In the genomic region with DNA sequence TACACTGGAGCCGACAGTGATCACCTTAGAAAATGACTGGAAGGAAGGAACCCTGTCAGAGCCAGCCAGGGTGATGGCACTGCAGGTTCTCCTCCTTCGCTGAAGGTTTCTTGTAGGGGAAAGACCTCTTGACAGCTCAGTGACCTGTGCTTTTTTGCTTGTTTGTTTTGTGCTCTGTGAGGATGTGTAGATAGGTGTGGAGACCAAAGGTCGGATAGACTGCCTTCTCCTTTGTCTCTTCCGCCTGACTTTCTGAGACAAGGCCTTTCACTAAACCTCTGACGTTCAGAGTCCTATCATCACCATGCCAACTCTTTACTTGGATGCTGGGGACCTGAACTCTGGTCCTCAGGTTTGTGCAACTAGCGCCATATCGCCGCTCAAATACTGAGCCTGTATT, we compare ENCODE assay signal across 21 mouse cellular contexts. TPM values are rescaled to one million over a fixed set of nuclear protein-coding genes. Genes with fewer than 3 reads are reported as not detected.
A peak's percentile ranks its signal among the peaks of the same experiment; 100 is the strongest.
DNase-seq lines count a peak whose midpoint lies in the region; ATAC-seq and TF ChIP-seq lines count a peak whose summit lies in the region.
"Had no signal": no experiment of that assay in that cellular context is flagged by ENCODE, and none has a peak within 500 bp of the region (broad histone marks: within the 10 kb centered on the region; RNA-seq: fewer than 3 reads in every experiment).

No protein-coding gene starts in this region.

- peak; percentile 46 for ATAC-seq in intestine, embryonic 16.5 days
- no peak for ATAC-seq in midbrain, postnatal 0 days (ENCODE audit: low FRiP score)
- no peak for ATAC-seq in hindbrain, embryonic 13.5 days (ENCODE audit: low FRiP score)
- ATAC-seq: forebrain, embryonic 14.5 days; hindbrain, postnatal 0 days had no signal

- H3K27me3 ChIP-seq in ES-Bruce4 (ENCODE audit: control insufficient read depth, insufficient read depth, low read length, poor library complexity, severe bottlenecking), result no peaks in the 10 kb centered on the region
- H3K27me3 ChIP-seq in intestine, embryonic 16.5 days (replicated peaks; ENCODE audit: control insufficient read depth, insufficient read depth, low read length), result no peaks in the 10 kb centered on the region
- H3K27me3 ChIP-seq in midbrain, postnatal 0 days (ENCODE audit: insufficient read depth, low read length), result no peaks in the 10 kb centered on the region
- H3K27me3 ChIP-seq in hindbrain, embryonic 13.5 days, result no peaks in the 10 kb centered on the region
- H3K27me3 ChIP-seq: CH12.LX; embryonic facial prominence, embryonic 13.5 days; hindbrain, embryonic 12.5 days had no signal

- no peak for TF ChIP-seq POLR2A in ES-Bruce4 (IDR thresholded peaks at IDR 0.05; ENCODE audit: insufficient read depth, low read length)

- TF ChIP-seq CTCF in ES-Bruce4 (IDR thresholded peaks at IDR 0.05; ENCODE audit: low read depth, low read length), result no peak
- no peak for TF ChIP-seq CTCF in midbrain, postnatal 0 days (IDR thresholded peaks at IDR 0.05)

- peak overlapping the region; percentile 20 for H3K4me2 ChIP-seq in intestine, embryonic 16.5 days (ENCODE audit: low read depth, low read length)
- no peak overlapping the region for H3K4me2 ChIP-seq in midbrain, postnatal 0 days (ENCODE audit: low read depth, low read length, poor library complexity, severe bottlenecking)
- no peak overlapping the region for H3K4me2 ChIP-seq in hindbrain, embryonic 13.5 days
- H3K4me2 ChIP-seq: hindbrain, embryonic 12.5 days had no signal

- peaks cover 10% of the 10 kb centered on the region for H3K4me1 ChIP-seq in ES-Bruce4 (ENCODE audit: control insufficient read depth, insufficient read depth, low read length)
- peaks cover 36% of the 10 kb centered on the region for H3K4me1 ChIP-seq in intestine, embryonic 16.5 days (ENCODE audit: control insufficient read depth, insufficient read depth, low read length)
- no peaks in the 10 kb centered on the region for H3K4me1 ChIP-seq in midbrain, postnatal 0 days (ENCODE audit: insufficient read depth, low read length)
- H3K4me1 ChIP-seq in hindbrain, embryonic 13.5 days (replicated peaks), result peaks cover 8% of the 10 kb centered on the region

- peak; percentile 50 for DNase-seq in kidney, adult 9 months
- DNase-seq in kidney, adult 11 months, result no peak
- no peak for DNase-seq in midbrain, postnatal 0 days (ENCODE audit: low spot score)
- DNase-seq: adrenal gland, adult 8-10 months; cerebellum, adult 2 months; gastrocnemius, postnatal 36 days; heart, adult 11 months; heart, postnatal 10 days; heart, postnatal 4 days had no signal

- no peaks in the 10 kb centered on the region for H3K9me3 ChIP-seq in ES-Bruce4 (replicated peaks; ENCODE audit: control insufficient read depth, insufficient read depth, low read length, poor library complexity, severe bottlenecking)
- H3K9me3 ChIP-seq in intestine, embryonic 16.5 days (ENCODE audit: control insufficient read depth, low read length), result no peaks in the 10 kb centered on the region
- no peaks in the 10 kb centered on the region for H3K9me3 ChIP-seq in midbrain, postnatal 0 days (ENCODE audit: low read length)
- H3K9me3 ChIP-seq in hindbrain, embryonic 13.5 days, result no peaks in the 10 kb centered on the region
- H3K9me3 ChIP-seq: embryonic facial prominence, embryonic 13.5 days; forebrain, embryonic 10.5 days; G1E; heart, embryonic 10.5 days; hindbrain, embryonic 12.5 days had no signal

- no peak for TF ChIP-seq EP300 in ES-Bruce4 (IDR thresholded peaks at IDR 0.05; ENCODE audit: insufficient read depth, low read depth, low read length)

- peaks cover 69% of the 10 kb centered on the region for H3K36me3 ChIP-seq in ES-Bruce4 (ENCODE audit: control insufficient read depth, insufficient read depth, low read length, poor library complexity, severe bottlenecking)
- 0 out of 2 replicates have a peak, but pooled peaks cover 2% of the 10 kb centered on the region for H3K36me3 ChIP-seq in intestine, embryonic 16.5 days (ENCODE audit: control insufficient read depth, insufficient read depth, low read length)
- H3K36me3 ChIP-seq in midbrain, postnatal 0 days (ENCODE audit: insufficient read depth, low read length), result peaks cover 18% of the 10 kb centered on the region; the same call in 1 of the 2 replicates
- H3K36me3 ChIP-seq in hindbrain, embryonic 13.5 days, result peaks cover 21% of the 10 kb centered on the region

- no peak overlapping the region for H3K9ac ChIP-seq in ES-Bruce4 (ENCODE audit: low read depth, poor library complexity, severe bottlenecking)
- H3K9ac ChIP-seq in intestine, embryonic 16.5 days (ENCODE audit: low read depth, low read length), result no peak overlapping the region; the same call in 1 of the 2 replicates
- H3K9ac ChIP-seq in midbrain, postnatal 0 days (replicated peaks; ENCODE audit: low read length, poor library complexity, severe bottlenecking), result no peak overlapping the region
- H3K9ac ChIP-seq in hindbrain, embryonic 13.5 days, result no peak overlapping the region
- H3K9ac ChIP-seq: embryonic facial prominence, embryonic 13.5 days; hindbrain, embryonic 12.5 days had no signal

- no peak overlapping the region for H3K4me3 ChIP-seq in ES-Bruce4 (ENCODE audit: low read depth, low read length)
- H3K4me3 ChIP-seq in intestine, embryonic 16.5 days (ENCODE audit: low read length), result no peak overlapping the region
- no peak overlapping the region for H3K4me3 ChIP-seq in midbrain, postnatal 0 days (ENCODE audit: low read depth, low read length)
- H3K4me3 ChIP-seq in hindbrain, embryonic 13.5 days, result no peak overlapping the region
- H3K4me3 ChIP-seq: embryonic facial prominence, embryonic 13.5 days; erythroblast, embryonic 14.5 days; forebrain, embryonic 10.5 days; heart, embryonic 10.5 days; hindbrain, embryonic 12.5 days had no signal

- 67% methylated on average over 8 of the region's 8 CpGs for WGBS in intestine, embryonic 16.5 days
- 78% methylated on average over 8 of the region's 8 CpGs for WGBS in midbrain, postnatal 0 days
- WGBS in hindbrain, embryonic 13.5 days, result 74% methylated on average over 8 of the region's 8 CpGs

- peak overlapping the region; percentile 32; the same call in 1 of the 2 replicates for H3K27ac ChIP-seq in ES-Bruce4 (ENCODE audit: insufficient read depth, low read length)
- H3K27ac ChIP-seq in intestine, embryonic 16.5 days (ENCODE audit: low read length), result peak overlapping the region; percentile 84
- no peak overlapping the region for H3K27ac ChIP-seq in midbrain, postnatal 0 days (ENCODE audit: low read depth, low read length)
- H3K27ac ChIP-seq in hindbrain, embryonic 13.5 days, result no peak overlapping the region
- H3K27ac ChIP-seq: forebrain, embryonic 10.5 days; hindbrain, embryonic 12.5 days; hindbrain, postnatal 0 days had no signal

RNA-seq across cellular contexts. Expression of gene Jade1, which starts 33.0 kb away (rescaled TPM):
- polyA plus RNA-seq in ES-Bruce4 (2011; ENCODE audit: insufficient read depth, insufficient read length, low read depth, missing spikeins), result 179 and 201 TPM in 2 replicates
- 14.8 and 16.9 TPM in 2 replicates for polyA plus RNA-seq in intestine, embryonic 16.5 days (2015; fragmentation: Nextera tagmentation; extraction: Ambion mirVana)
- 18.8 and 21.8 TPM in 2 replicates for total RNA-seq in midbrain, postnatal 0 days (2014; rRNA removed)
- polyA plus RNA-seq in midbrain, postnatal 0 days (2015; fragmentation: Nextera tagmentation; extraction: Ambion mirVana), result 15.0 and 16.7 TPM in 2 replicates
- 11.2 and 12.4 TPM in 2 replicates for polyA plus RNA-seq in hindbrain, embryonic 13.5 days (2015; fragmentation: Nextera tagmentation; extraction: Ambion mirVana)

Comparison
In these comparisons a context has a peak if more than half of its experiments do, and no peak if none do; other contexts are left out.
1. H3K27ac ChIP-seq: peak in ES-Bruce4 (single experiment) and intestine, embryonic 16.5 days (single experiment); none in midbrain, postnatal 0 days (single experiment) and hindbrain, embryonic 13.5 days (single experiment).
2. RNA of gene Jade1, which starts 33.0 kb away (polyA plus RNA-seq): 179 to 201 TPM in ES-Bruce4; 15.0 to 16.7 TPM in midbrain, postnatal 0 days, 14.8 to 16.9 TPM in intestine, embryonic 16.5 days and 11.2 to 12.4 TPM in hindbrain, embryonic 13.5 days; every median in the first group is over 10 times any median in the second.